Mouse (Mus musculus) layer of hippocampus, adult 18-20 months (tissue): ENCODE measurements around the gene Arpc3. TPM values are rescaled to one million over a fixed set of nuclear protein-coding genes. Genes with fewer than 3 reads are reported as not detected.
"Not testable (repeated sequence)": the region's sequence is repeated elsewhere in the genome, so short reads cannot be mapped to it uniquely, and the experiment has no call there.

Experiments used
- DNase-seq, 2 experiments: peaks; one replicate each; pipeline ENCODE4 v3.0.0; 2022; ENCODE audit warnings: low spot score in 2 of 2
- total RNA-seq, 2 experiments: library from RNA; stranded (reverse); gene quantifications; 2 replicates each; pipeline ENCODE4 v1.2.3; 2021

Arpc3 gene
- total RNA-seq, 2 experiments from 2014 or later: 255 to 271 TPM

GRCm38 (mm10) chr5:122397495-122397894, 5.8 kb downstream of the Arpc3 start:
- no peak for DNase-seq

DNA sequence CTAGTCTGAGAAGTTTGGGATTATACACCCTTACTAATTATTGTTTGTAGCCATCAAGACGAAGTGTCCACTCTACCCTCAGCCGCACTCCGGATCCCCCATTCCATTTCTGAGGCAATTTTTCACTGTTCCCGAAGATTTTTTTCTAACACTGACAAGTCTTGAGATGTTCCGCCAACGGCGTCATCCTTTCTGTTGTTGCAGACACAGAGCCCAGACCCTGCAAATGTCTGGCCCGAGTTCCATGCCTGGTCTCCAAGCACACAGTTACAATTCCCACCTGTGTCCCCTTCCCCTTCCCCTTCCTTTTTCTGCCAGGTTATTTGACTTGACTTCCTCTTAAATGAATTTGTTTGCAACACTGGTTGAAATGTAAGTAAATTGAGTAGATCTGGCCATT, 8.2 kb downstream of the Arpc3 start:
- DNase-seq: no peak

DNA sequence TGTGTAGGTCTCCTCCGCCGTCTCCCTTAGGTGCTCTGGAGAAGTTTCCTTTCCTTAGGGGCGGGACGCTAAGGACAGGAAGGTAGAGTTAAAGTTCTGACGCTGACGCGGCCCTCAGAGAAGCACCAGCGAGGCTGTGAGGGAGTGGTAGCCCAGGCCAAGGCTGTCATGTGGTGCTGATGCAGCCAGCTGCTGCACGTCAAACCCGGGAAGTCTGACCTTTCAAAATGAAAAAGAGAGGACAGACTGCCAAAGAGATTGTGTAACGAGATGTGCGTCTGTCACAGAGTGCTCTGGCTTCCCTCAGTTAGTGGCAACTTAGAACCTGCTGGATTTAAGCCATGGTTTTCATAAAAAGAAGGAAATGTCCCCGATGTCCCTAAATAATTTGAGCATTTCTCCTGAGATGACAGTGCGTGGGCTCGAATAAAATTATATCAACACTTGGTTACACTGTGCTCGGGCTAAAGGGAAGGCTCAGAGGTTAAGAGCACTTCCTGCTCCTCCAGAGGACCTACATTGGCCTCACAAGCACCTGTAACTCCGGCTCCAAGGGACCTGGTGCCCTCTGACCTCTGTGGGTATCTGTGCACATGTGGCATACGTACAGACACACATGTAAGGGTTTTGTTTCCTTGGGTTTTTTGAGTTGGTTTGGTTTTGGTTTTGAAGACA, 9.1 kb downstream of the Arpc3 start:
- peak; percentile 54 to 78 for DNase-seq

GRCm38 (mm10) chr5:122401303-122401640, 9.6 kb downstream of the Arpc3 start:
- DNase-seq: peak; percentile 56 to 79

- no peak for DNase-seq
Observed at GRCm38 (mm10) chr5:122402160-122402559, 10.5 kb downstream of the Arpc3 start.

- DNase-seq: peak; percentile 58 to 64
Observed at GRCm38 (mm10) chr5:122402772-122403171, 11.1 kb downstream of the Arpc3 start.

DNA sequence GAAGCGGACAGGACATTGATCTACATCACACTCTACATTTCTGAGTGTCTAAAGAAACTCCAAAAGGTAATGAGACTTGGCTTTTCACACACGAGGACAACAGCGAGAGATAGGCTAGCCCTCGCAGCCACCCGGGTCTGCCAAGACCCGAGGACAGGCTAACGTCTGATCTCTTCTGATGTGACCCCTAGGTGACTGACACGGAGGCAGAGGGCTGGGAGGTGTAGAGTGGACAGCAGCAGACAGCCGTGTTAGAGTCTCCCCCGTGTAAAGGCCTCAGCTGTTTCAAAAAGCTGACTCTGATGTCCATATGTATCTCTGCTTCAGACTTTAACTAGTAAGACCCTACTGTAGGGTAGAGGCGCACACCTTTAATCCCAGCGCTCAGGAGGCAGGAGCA, 11.7 kb downstream of the Arpc3 start:
- no peak for DNase-seq

- no peak for DNase-seq
Observed at GRCm38 (mm10) chr5:122405537-122405936, 13.9 kb downstream of the Arpc3 start.

GRCm38 (mm10) chr5:122409692-122410645, 18.3 kb downstream of the Arpc3 start:
- DNase-seq: no peak

- DNase-seq: no peak
Observed at GRCm38 (mm10) chr5:122411892-122412291, 20.2 kb downstream of the Arpc3 start.

GRCm38 (mm10) chr5:122412826-122413225, 21.1 kb downstream of the Arpc3 start:
- DNase-seq: no peak

GRCm38 (mm10) chr5:122414351-122414750, 22.7 kb downstream of the Arpc3 start:
- no peak for DNase-seq

DNA sequence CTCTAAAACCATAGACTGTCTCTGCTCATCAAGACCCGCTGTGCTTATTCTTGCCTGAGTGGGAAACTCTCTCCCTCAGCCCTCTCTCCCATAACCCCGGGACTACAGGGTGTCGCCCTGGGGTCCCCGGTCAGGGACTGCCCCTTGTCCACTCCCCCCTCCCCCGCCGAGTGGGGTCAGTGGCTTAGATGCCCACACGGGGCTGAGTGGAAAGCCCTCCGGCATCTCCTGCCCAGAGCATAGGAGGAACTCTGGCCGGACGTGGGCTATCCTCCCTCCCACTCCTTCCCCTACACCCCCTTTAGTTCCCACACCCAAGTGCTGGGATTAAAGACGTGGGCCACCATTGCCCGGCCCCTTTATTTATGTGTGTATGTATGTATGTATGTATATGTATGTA, 23.8 kb downstream of the Arpc3 start:
- no peak for DNase-seq

DNA sequence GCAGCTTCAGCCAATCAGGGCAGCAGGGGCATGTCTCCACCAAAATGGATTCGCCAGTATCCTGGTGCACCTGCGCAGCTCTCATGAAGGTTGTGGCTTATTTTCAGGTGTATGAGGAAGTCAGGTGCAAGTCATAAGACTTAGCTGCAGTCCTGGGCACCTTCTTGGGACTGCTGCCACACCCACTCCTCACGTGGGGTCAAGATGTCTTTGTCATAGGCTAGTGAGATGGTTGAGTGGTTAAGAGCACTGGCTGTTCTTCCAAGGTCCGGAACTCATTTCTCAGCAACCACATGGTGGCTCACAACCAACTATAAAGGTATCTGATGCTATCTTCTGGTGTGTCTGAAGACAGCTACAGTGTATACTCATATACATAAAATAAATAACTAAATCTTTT, 29.0 kb downstream of the Arpc3 start:
- DNase-seq: not testable (repeated sequence)

DNA sequence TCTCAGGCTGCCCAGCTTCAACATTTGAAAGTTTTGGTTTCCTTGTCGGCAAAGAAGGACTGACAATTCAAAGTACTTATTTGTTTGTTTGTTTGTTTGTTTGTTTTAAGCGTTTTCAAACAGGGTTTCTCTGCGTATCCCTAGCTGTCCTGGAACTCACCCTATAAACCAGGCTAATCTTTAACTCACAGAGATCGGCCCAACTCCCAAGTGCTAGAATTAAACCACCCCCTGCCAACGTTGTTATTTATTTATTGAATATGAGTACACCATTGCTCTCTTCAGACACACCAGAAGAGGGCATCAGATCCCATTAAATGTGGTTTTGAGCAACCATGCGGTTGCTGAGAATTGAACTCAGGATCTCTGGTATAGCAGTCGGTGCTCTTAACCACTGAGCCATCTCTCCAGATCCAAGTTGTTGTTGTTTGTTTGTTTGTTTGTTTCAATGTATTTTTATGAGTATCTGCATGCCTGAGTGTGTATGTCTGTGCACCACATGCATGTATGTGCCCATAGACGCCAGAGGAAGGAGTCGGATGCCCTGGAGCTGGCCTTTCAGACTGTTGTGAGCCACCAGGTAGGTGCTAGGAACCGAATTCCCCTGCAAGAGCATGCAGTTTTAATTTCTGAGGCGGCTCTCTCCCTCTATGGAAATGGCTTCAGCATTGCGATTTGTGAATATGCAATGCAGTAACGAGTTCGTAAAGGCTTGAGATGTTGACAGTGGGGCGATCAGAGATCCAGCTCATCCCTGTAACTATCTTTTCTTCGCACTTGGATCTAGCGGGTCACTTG, 29.8 kb downstream of the Arpc3 start, which contains the start of gene Anapc7:
Anapc7 (plus strand) TSS at position 423 of the 798 bp plus-strand sequence.
- no peak for DNase-seq

DNA sequence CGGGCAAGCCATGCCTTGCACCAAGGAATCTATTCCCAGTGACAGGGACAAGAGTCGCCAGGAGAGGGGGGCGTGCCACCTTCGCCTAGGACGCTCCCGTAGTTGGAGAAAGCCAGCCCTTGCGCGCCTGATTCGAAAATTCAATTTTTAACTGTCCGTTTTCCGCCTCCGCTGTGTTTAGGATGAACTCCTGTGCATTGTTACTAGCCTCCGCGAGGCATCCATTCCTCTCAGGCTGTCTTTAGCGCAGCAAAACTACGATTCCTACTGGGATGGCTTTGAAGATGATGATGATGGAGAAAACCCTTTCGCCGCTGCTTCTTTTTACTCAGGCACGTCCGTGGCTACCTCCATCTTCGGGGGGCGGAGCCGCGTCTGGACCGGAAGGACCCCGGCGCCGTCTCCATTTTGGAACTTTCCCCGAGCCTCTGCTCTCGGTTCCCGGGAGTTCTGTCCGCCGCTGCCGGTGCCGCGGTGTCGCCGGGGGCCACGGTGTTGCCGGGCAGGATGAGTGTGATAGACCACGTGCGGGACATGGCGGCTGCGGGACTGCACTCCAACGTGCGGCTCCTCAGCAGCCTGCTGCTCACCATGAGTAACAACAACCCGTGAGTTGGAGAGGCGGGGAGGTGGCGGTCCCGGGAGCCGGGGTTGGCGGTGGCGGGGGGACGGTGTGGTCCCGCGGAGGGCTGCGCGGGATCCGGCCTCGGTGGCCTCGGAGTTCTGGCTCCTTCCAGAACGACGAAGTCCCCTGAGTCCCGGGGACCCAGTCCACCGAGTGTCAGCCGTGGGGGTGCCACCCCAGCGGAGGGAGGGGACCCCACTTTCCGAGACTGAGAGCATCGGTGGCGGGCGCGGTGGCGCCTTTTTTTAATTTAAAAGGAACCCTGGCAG, 30.6 kb downstream of the Arpc3 start:
- peak; percentile 84 to 93 for DNase-seq

DNA sequence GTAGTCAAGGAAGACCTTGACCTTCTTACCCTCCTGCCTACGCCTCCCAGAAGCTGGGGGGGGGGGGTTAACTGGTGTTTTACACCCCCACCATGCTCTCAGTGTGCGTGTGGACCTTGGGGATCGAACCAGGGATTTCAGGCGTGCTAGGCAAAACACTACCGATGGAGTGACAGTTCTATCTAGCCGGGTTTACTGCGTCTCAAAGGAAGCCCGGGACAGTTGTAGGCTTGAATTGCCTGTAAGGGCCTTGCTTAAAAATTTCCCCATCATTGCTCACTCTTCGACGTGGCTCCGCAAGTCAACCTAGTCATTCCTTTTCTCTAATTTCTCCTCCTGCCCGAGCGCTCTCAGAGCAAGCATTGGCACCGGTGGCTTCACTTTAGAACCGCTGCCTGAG, 31.4 kb downstream of the Arpc3 start:
- DNase-seq: no peak

- DNase-seq: no peak
Observed at GRCm38 (mm10) chr5:122425550-122425949, 33.9 kb downstream of the Arpc3 start.

DNA sequence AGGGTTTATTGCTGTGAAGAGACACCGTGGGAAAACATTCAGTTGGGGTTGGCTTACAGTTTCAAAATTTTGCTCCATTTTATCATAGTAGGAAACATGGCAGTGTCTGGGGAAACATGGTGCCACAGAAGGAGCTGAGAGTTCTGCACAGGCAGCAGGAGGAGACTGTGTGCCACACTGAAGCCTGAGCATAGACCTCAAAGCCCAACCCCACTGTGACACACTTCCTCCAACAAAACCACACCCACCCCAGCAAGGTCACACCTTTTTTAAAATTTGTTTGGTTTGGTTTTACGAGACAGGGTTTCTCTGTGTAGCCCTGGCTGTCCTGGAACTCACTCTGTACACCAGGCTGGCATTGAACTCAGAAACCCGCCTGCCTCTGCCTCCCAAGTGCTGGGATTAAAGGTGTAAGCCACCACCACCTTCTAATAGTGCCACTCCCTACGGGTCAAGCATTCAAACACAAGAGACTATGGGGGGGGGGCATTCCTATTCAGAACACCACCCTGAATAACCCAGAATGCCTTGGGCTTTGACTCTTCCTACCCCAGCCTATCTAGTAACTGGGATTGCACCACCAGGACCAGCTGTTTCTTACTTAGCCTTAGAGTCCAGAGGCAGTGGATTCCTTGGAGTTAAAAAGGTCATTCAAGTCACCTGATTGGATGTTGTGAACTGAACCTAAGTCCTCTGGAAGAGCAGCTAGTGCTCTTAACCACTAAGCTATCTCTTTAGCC, 38.5 kb downstream of the Arpc3 start:
- no peak for DNase-seq

DNA sequence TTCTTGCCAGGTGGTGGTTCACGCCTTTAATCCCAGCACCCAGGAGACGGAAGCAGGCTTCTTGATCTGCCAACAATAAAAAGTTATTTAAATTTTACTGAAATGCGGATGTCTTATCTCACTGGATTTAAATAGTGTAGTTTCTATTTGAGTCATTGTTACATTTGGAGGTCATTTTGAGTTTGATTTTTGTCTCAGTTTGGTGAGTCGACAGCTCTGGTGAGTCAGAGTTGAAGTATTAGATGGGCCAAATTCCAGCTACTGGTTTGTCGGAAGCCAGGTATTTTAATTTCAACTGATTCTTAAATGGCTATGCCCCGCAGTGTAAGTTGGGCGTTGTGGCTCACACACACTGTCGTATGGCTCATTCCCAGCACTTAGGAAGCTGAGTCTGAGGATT, 39.5 kb downstream of the Arpc3 start:
- DNase-seq: no peak
